Mouse (Mus musculus) ZHBTc4 (cell line): ENCODE measurements around the gene Olfr1328.
"Not testable (repeated sequence)": the region's sequence is repeated elsewhere in the genome, so short reads cannot be mapped to it uniquely, and the experiment has no call there.

Experiments
- DNase-seq: peaks from one replicate; pipeline ENCODE4 v3.0.0-alpha.2; 2011; ENCODE audit warnings: low read depth, low spot score

The Olfr1328 gene

GRCm38 (mm10) chr4:118938512-118938911 lies at the start of gene Olfr1328:
Gene Olfr1328 (minus strand): TSS chr4:118938612.
- DNase-seq: no peak

- peak; percentile 71 for DNase-seq
Measured at GRCm38 (mm10) chr4:118985291-118985690, 46.9 kb upstream of the Olfr1328 start.

- DNase-seq: no peak
Measured at GRCm38 (mm10) chr4:118973281-118973680, 34.9 kb upstream of the Olfr1328 start.

- no peak for DNase-seq
Measured at GRCm38 (mm10) chr4:118967711-118968110, 29.3 kb upstream of the Olfr1328 start.

- DNase-seq: no peak
Measured at GRCm38 (mm10) chr4:118961141-118961628, 22.8 kb upstream of the Olfr1328 start, which contains the start of gene Lao1. Gene Lao1 (plus strand): TSS chr4:118961578.

- no peak for DNase-seq
Measured at GRCm38 (mm10) chr4:118958812-118959211, 20.4 kb upstream of the Olfr1328 start.

- peak; percentile 73 for DNase-seq
Measured at GRCm38 (mm10) chr4:118931326-118931725, 7.1 kb downstream of the Olfr1328 start.

GRCm38 (mm10) chr4:118917365-118917764 lies 21.0 kb downstream of the Olfr1328 start, which contains the start of gene Olfr1329:
Gene Olfr1329 (minus strand): TSS chr4:118917465.
- not testable (repeated sequence) for DNase-seq

GRCm38 (mm10) chr4:118901981-118902380 lies 36.4 kb downstream of the Olfr1328 start:
- DNase-seq: no peak

- DNase-seq: no peak
Measured at GRCm38 (mm10) chr4:118888297-118888696, 50.1 kb downstream of the Olfr1328 start, which contains the start of gene Olfr1330. Gene Olfr1330 (plus strand): TSS chr4:118888597.
